Mouse (Mus musculus) liver, adult 2 months (tissue): ENCODE data around the gene Ralgps1.

Experiments used
- CTCF ChIP-seq: fragments of 200-500 bp; IDR thresholded peaks from 2 replicates; pipeline ENCODE4 v1.5.1; 2011; ENCODE audit warnings: low read depth, low read length, control low read depth
- POLR2A ChIP-seq: fragments of 200-500 bp; IDR thresholded peaks from 2 replicates; pipeline ENCODE4 v1.6.1; 2011; ENCODE audit warnings: low read length, control low read depth; ENCODE audit not compliant: insufficient read depth; ENCODE audit errors: extremely low read depth

DNA sequence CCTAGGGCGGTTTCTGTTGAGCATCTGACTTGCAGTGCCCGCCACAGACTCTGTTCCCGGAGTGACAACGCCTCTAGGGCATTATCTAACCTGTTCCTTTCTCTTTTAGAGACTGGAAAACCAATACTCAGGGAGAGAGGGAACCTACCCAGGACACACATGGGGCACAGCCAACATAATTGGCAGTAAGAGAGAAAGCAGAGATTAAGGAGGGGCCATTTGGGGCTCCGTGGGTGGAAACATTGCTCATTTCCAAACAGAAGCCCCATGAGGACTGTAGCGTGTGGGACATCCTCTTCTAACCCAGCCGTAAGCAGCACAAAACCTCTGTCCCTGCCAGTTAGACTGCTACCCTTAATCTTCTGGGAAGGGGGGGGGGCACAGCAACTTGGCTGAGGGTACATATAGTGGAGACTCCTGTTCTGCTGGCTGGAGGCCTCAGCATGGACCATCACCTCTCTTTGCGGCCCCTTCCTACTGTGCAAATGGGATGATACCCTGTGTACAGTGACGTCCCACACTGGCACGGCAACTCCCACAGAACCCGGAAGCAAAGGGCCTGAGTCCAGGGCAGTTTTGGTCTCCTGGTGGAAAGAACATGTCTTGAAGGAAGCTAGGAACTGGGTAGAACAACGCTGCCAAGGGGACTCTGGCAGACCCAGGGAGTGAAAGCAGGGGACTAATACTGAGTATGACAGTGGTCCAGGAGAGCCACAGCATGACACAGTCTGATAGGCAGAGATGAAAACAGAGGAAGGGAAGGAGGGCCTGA lies 96.4 kb downstream of the Ralgps1 start:
- TF ChIP-seq POLR2A (no peak), CTCF (no peak)
